Mouse (Mus musculus) erythroblast, embryonic 14.5 days (primary cell): ENCODE data around the gene Cacna1c.

Experiments used
- GATA1 ChIP-seq: IDR thresholded peaks from 2 replicates; pipeline ENCODE4 v1.6.1; 2012; ENCODE audit warnings: low read length, inconsistent platforms, mixed read lengths
- TAL1 ChIP-seq: IDR thresholded peaks from 3 replicates; pipeline ENCODE4 v1.6.1; 2012; ENCODE audit warnings: low read length, inconsistent platforms, mixed read lengths

GRCm38 (mm10) chr6:119182211-119182610, 14.0 kb downstream of the Cacna1c start:
- TF ChIP-seq TAL1 (no peak), GATA1 (no peak)
